Mouse (Mus musculus) testis, adult 2 months (tissue): ENCODE data around the gene Mbd6.

Experiments
- CTCF ChIP-seq: fragments of 200-500 bp; IDR thresholded peaks from 2 replicates; pipeline ENCODE4 v1.5.1; 2012; ENCODE audit warnings: low read depth, mild to moderate bottlenecking, inconsistent platforms, low read length, moderate library complexity; ENCODE audit not compliant: control insufficient read depth, insufficient read depth, insufficient replicate concordance
- POLR2A ChIP-seq: fragments of 200-500 bp; IDR thresholded peaks from 2 replicates; pipeline ENCODE4 v1.6.1; 2012; ENCODE audit warnings: low read depth, mild to moderate bottlenecking, inconsistent platforms, low read length, moderate library complexity; ENCODE audit not compliant: control insufficient read depth

- TF ChIP-seq POLR2A (no peak), CTCF (peak; percentile 47; the same call in 1 of the 2 replicates)
Measured at GRCm38 (mm10) chr10:127233141-127233540, 55.7 kb downstream of the Mbd6 start.
